Mouse (Mus musculus) CD4-positive, CD25-positive, alpha-beta regulatory T cell, adult 4 months (primary cell): ENCODE results near the gene Dlg2. TPM values are rescaled to one million over a fixed set of nuclear protein-coding genes. Genes with fewer than 3 reads are reported as not detected.
A peak's percentile ranks its signal among the peaks of the same experiment; 100 is the strongest.

ENCODE experiments used
- ATAC-seq: one replicate; pipeline ENCODE4 v1.8.0; 2017
- polyA plus RNA-seq, 2 experiments: library from polyadenylated mRNA; unstranded; fragments of 100-300 nt; shearing (Covaris generic); gene quantifications; one replicate each; pipeline ENCODE4 v1.2.1; 2017

The Dlg2 gene
- polyA plus RNA-seq, result under 1 TPM; 0.50 to 0.86 TPM

- peak; percentile 10 for ATAC-seq
Measured at GRCm38 (mm10) chr7:90476313-90477245, at the start of gene Dlg2. Gene Dlg2, plus strand, starts transcription at chr7:90476672.

GRCm38 (mm10) chr7:90427006-90427405, 49.5 kb upstream of the Dlg2 start:
- no peak for ATAC-seq

GRCm38 (mm10) chr7:90432221-90432620, 44.3 kb upstream of the Dlg2 start:
- no peak for ATAC-seq

GRCm38 (mm10) chr7:90440044-90440443, 36.4 kb upstream of the Dlg2 start:
- no peak for ATAC-seq

- ATAC-seq, result no peak
Measured at GRCm38 (mm10) chr7:90442070-90442469, 34.4 kb upstream of the Dlg2 start.

GRCm38 (mm10) chr7:90442518-90443080, 33.9 kb upstream of the Dlg2 start, which contains the start of gene Crebzf:
Gene Crebzf, plus strand, starts transcription at chr7:90442729.
- peak; percentile 91 for ATAC-seq

DNA sequence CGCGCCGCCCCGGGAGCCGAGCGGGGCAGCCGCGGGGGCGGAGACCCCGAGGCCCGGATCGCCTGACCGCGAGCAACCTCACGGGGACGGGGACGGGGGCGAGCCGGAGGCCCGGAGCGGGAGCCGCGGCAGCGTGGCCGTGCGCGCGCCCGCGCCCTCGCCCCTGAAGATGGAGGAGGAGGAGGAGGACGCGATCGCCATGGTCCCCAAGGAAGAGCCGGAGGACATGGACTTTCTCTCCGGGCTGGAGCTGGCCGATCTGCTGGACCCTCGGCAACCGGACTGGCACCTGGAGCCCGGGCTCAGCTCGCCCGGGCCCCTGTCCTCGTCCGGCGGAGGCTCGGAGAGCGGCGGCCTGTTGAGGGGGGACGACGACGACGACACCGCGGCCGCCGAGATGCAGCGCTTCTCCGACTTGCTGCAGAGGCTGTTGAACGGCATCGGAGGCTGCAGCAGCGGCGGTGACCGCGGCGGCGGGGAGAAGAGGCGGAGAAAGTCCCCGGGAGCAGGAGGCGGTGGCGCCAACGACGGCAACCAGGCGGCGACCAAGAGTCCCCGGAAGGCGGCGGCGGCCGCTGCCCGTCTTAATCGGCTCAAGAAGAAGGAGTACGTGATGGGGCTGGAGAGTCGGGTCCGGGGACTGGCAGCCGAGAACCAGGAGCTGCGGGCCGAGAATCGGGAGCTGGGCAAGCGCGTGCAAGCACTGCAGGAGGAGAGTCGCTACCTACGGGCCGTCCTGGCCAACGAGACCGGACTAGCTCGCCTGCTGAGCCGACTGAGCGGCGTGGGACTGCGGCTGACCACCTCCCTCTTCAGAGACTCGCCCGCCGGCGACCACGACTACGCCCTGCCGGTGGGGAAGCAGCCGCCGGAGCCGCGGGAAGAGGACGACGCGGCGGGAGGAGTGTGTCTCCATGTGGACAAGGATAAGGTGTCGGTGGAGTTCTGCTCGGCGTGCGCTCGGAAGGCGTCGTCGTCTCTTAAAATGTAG, 33.1 kb upstream of the Dlg2 start:
- ATAC-seq, result peak; percentile 37

DNA sequence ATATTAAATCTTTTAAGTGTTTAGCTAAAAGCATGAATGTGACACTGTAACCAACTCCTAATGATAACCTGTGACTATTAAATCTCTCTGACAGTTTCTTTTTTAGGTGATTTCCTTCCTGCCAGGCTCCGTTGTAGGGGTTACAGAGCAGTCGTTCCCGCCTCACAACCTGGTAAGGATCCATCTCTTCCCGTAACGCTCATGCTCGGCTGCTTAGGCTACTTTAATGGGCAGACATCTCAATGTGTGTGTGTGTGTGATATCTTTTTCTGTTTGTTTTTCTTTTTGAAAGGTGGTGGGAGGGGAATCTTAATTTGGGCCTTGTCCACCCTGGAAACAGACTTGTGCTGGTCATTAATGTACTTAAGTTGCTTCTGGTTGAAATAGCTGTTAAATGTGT, 32.3 kb upstream of the Dlg2 start:
- no peak for ATAC-seq

- ATAC-seq, result no peak
Measured at GRCm38 (mm10) chr7:90456149-90456844, 20.2 kb upstream of the Dlg2 start.

DNA sequence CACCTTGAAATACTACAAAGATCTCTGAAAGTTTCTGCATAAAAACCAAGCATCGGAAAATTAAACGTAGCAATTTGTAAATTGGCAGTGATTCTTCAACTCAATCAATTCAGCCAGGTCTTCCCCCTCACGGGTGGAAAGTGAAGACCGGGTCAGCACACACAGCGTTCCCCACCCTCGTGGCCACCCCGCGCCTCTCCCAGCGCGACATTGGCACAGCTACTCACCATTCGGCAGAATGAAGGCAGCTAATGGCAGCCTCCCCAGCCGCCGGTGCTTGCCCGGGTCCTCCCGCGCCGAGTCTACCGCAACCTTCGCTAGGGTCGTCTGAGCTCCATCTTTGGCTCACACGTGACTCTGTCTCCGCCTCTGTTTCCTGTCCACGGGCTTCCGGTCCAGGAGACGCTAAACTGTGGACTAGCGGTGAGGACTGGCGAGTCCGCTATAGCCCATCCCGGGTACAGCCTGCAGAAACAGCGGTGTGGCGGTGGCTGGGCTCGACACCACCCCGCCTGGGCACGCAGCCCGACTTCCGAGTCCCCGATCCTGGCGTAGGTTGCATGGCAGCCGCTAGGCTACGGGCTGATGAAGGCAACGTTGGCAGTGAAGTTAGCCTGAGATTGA, 19.5 kb upstream of the Dlg2 start, which contains the start of gene Tmem126a:
Gene Tmem126a (minus strand): TSS at position 385 of the 624 bp plus-strand sequence.
- peak; percentile 88 for ATAC-seq

DNA sequence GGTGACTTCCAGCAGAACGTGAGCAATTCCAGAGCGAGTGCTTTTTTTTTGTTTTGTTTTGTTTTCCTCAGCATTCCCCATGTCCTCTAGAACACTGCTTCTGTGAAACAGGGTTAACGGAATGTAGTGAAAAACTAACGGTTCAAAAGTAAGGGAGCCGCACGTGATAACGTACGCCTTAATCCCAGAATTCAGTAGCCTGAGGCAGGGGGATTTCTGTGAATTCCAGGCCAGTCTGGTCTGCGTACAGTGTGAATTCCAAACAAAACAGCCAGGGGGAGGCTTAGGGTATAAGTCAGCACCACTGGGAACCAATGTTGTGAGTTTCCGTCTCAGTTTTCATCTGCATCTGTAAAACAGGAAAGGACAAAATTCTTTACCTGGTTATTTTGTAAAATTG, 19.0 kb upstream of the Dlg2 start:
- ATAC-seq, result peak; percentile 13

DNA sequence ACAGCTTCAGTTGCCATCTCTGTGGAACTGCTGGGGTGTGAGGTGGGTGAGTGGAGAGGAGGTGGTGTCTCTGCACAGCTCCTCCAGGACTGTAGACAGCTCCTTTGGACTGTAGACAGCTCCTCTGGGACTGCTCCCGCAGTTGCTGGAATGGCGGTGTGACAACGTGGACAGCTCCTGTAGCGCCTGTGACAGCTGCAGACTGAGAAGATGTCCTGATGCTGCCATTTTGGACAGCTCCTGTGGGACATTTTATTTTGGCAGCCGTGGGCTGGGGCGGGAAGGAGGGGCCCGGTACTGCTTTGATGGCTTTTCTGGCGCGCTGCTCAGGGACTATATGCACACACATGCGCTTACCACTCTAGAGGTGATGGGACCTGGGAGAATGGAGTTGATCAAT, 16.1 kb upstream of the Dlg2 start:
- no peak for ATAC-seq

DNA sequence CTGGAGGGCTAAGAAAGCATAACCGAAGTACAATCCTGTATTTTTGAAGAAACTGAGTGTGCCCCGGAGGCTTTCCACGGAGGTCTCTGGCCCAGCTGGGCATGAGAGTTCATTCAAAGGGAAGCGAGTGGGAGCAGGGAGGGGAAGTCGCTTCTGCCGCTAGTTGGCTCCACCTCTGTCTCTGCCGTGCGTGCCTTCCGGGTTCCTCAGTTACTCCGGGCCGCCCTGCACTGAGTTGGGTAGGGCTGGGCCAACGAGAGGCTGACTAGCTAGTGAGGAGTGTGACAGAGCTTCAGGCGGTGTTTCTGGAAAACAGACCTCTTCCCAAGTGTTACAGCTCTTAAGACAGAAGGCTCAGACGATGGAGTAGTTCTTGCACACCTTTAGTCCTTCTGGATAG, 15.5 kb upstream of the Dlg2 start:
- ATAC-seq, result peak; percentile 37

GRCm38 (mm10) chr7:90461441-90461840, 15.0 kb upstream of the Dlg2 start:
- ATAC-seq, result no peak

DNA sequence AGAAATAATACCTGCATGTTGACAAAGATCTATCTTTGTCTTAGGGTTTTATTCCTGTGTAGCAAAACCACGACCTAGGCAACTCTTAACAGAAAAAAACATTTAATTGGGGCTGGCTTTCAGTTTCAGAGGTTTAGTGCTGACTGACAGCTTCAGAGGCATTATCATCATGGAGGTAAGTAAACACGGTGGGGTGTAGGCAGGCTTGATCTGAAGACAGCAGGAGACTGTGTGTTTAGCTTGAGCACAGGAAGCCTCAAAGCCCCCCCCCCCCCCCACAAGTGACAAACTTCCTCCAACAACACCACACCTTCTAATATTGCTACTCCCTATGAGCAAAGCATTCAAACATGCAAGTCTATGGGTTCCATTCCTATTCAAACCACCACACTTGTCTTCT, 3.0 kb upstream of the Dlg2 start:
- ATAC-seq, result peak; percentile 28

GRCm38 (mm10) chr7:90475793-90476312, 619 bp upstream of the Dlg2 start, which contains the start of gene Tmem126b:
Gene Tmem126b, minus strand, starts transcription at chr7:90476001.
- ATAC-seq, result peak; percentile 96

GRCm38 (mm10) chr7:90482607-90483006, 6.1 kb downstream of the Dlg2 start:
- no peak for ATAC-seq

DNA sequence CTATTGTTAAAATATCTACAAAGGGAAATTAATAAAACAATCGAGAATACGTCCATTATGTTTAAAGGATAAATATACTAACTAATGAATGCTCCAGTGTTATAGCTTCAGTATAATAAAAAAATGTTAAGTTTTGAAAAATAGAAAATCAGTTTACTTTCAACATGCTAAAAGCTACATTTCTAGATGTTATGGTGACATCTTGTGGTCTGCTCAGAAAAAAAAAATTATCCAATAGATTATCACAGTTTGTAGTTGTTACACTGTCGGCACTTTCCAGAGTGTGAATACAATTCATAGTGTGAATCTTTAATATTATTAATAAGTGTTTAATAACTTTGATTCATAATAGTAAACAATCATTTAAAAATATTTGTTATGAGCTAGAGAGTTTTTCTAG, 31.7 kb downstream of the Dlg2 start:
- ATAC-seq, result no peak

GRCm38 (mm10) chr7:90512293-90512692, 35.8 kb downstream of the Dlg2 start:
- no peak for ATAC-seq

DNA sequence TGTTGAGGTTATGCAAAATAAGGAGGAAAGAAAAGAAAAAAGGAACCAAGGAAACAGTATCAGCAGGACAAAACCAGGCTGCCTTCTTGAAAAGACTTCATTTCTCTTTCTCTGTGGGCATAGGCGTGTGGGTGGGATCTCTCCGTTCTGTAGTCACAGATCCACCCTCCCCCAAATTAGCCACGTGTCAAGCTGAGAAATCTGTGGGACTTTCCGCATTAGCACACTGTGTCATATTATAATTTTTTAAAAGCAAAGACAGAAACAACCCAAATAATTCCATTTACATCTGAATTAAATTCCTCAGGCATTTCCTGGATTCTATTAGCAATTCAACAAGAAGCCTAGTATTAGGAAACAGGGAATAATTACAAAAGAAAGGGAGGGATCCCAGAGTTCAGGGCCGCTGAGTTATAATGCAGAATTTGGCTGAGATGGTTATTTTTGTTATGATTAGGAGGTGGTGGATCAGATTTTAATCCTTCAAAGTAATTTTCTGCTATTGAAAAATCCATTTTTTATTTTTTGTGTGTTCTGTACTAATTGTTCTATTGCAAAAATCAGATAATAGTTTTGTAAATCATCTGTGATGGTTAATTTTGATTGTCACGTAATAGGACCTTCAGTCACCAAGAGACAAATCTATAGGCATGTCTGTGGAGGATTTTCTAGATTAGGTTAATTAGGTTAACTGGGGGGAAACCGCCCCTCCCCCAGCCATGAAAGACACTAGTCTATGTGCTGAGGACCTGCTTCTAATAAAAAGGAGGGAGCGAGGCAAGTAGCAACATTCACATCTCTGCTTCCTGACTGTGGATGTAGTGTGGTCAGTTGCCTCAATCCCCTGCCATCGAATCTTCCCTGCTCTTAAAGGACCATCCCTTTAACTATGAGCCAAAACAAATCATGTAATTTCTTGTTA, 63.3 kb downstream of the Dlg2 start:
- ATAC-seq, result peak; percentile 34
